Mouse (Mus musculus): ENCODE measurements around the gene Mrpl11. TPM values are rescaled to one million over a fixed set of nuclear protein-coding genes. Genes with fewer than 3 reads are reported as not detected.

Gene Mrpl11
- polyA plus RNA-seq (2017; shearing (Covaris generic)) = 37.5 TPM

GRCm38 (mm10) chr19:4961928-4962601 is at the start of gene Mrpl11:
Gene Mrpl11 (plus strand): TSS chr19:4962147.

DNA sequence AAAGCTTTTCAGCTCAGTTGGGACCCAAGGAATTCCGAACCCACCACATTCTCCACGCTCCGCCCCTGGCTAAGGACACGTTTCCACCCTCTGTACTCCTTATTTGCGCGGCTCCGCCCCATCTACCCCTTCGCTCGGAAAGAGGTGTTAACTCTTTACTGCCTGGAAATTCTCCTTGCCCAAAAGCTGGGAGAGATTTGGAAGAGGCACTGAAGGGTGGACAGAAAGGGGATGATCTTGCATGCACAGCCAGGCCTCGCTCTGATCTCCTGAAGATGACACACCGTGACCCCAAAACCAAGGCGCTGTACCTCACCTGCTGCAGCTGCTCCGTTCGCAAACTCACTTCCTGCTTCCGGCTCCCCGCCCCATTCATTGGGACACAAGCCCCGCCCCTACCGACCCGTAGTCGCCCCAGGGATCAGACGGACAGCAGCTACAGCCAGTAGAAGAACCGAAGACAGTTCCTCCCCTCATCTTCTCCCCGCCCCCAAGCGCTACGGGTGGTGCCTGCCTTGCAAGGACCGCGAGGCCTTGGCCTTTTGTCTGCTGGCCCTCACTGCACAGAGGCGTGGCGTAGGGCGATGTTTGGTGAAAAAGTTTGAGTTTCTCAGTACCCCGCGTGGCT is 33.9 kb upstream of the Mrpl11 start, which contains the start of gene Dpp3:
Gene Dpp3, minus strand, starts transcription at position 384 of the 628 bp plus-strand sequence.

DNA sequence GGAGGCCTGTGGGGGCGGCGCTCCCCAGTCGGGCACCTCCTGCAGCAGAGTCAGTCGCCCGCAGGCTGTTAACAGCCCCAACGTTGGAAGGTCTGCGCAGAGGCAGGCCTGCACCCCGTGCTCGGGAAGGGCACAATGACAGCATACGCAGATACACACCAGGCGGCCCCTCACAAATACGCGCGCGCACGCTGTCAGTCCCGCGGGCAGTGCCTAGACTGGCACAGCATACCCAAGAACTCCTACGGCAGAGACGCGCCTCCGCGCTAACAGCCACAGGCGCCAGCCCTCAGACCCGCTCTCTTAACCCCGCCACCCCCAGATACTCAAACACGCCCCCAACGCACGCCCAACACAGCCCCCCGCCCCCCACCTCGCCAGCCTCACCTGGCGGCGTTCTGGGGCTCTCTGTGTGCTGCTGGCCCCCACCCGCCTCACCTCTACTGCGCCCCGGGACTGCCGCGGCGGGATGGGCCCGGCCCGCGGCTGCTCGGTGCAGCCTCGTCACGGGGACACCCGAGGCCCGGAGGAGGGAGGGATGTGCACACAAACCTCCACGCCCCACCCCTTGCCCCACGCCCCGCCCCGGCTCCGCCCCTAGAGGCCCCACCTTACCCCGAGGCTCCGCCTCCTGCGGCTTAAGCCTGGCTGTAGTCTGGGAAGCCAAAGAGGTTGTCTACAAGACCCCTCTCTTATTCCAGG is 19.2 kb upstream of the Mrpl11 start, which contains the start of gene Peli3:
Gene Peli3, minus strand, starts transcription at position 577 of the 702 bp plus-strand sequence.

GRCm38 (mm10) chr19:4990256-4990625 is 28.3 kb downstream of the Mrpl11 start, which contains the start of gene Npas4:
Gene Npas4 (minus strand): TSS chr19:4990316.

Other genes starting within 250 kb of the Mrpl11 start
- 77.1 TPM for gene Rbm4b, start 205.7 kb upstream of the Mrpl11 start, polyA plus RNA-seq (2017; shearing (Covaris generic))
- gene Rbm4, start 168.2 kb upstream of the Mrpl11 start, polyA plus RNA-seq (2017; shearing (Covaris generic)) = 44.2 TPM
- gene Gm21992, start 150.5 kb upstream of the Mrpl11 start, polyA plus RNA-seq (2017; shearing (Covaris generic)) = 28.2 TPM
- 76.3 TPM for gene Rbm14, start 150.5 kb upstream of the Mrpl11 start, polyA plus RNA-seq (2017; shearing (Covaris generic))
- gene Ccs, start 122.8 kb upstream of the Mrpl11 start, polyA plus RNA-seq (2017; shearing (Covaris generic)) = 28.8 TPM
- not detected for gene Ccdc87, start 122.8 kb upstream of the Mrpl11 start, polyA plus RNA-seq (2017; shearing (Covaris generic))
- 2.1 TPM for gene Ctsf, start 107.0 kb upstream of the Mrpl11 start, polyA plus RNA-seq (2017; shearing (Covaris generic))
- gene Actn3, start 84.2 kb upstream of the Mrpl11 start, polyA plus RNA-seq (2017; shearing (Covaris generic)) = not detected
- 4.4 TPM for gene Zdhhc24, start 83.5 kb upstream of the Mrpl11 start, polyA plus RNA-seq (2017; shearing (Covaris generic))
- 0.41 TPM for gene Bbs1, start 55.5 kb upstream of the Mrpl11 start, polyA plus RNA-seq (2017; shearing (Covaris generic))
- 57.2 TPM for gene Dpp3, start 33.9 kb upstream of the Mrpl11 start, polyA plus RNA-seq (2017; shearing (Covaris generic))
- not detected for gene Peli3, start 19.0 kb upstream of the Mrpl11 start, polyA plus RNA-seq (2017; shearing (Covaris generic))
- gene Npas4, start 28.2 kb downstream of the Mrpl11 start, polyA plus RNA-seq (2017; shearing (Covaris generic)) = not detected
- 3.6 TPM for gene Slc29a2, start 61.7 kb downstream of the Mrpl11 start, polyA plus RNA-seq (2017; shearing (Covaris generic))
- 1.8 TPM for gene B4gat1, start 76.7 kb downstream of the Mrpl11 start, polyA plus RNA-seq (2017; shearing (Covaris generic))
- gene AC124502.3, start 76.7 kb downstream of the Mrpl11 start, polyA plus RNA-seq (2017; shearing (Covaris generic)) = 0.62 TPM
- gene Brms1, start 79.2 kb downstream of the Mrpl11 start, polyA plus RNA-seq (2017; shearing (Covaris generic)) = 102 TPM
- 0.72 TPM for gene Rin1, start 88.3 kb downstream of the Mrpl11 start, polyA plus RNA-seq (2017; shearing (Covaris generic))
- gene Cd248, start 105.9 kb downstream of the Mrpl11 start, polyA plus RNA-seq (2017; shearing (Covaris generic)) = not detected
- 0.88 TPM for gene Tmem151a, start 123.4 kb downstream of the Mrpl11 start, polyA plus RNA-seq (2017; shearing (Covaris generic))
- 30.1 TPM for gene Yif1a, start 126.4 kb downstream of the Mrpl11 start, polyA plus RNA-seq (2017; shearing (Covaris generic))
- 0.76 TPM for gene Cnih2, start 136.4 kb downstream of the Mrpl11 start, polyA plus RNA-seq (2017; shearing (Covaris generic))
- 149 TPM for gene Rab1b, start 144.9 kb downstream of the Mrpl11 start, polyA plus RNA-seq (2017; shearing (Covaris generic))
- 4.3 TPM for gene Klc2, start 156.4 kb downstream of the Mrpl11 start, polyA plus RNA-seq (2017; shearing (Covaris generic))

Data from effector memory CD4-positive, alpha-beta T cell, adult 7 months (primary cell).